Mouse (Mus musculus): ENCODE results near the gene Zfp597. TPM values are rescaled to one million over a fixed set of nuclear protein-coding genes. Genes with fewer than 3 reads are reported as not detected.
A peak's percentile ranks its signal among the peaks of the same experiment; 100 is the strongest.

Gene Zfp597
- total and polyA plus RNA-seq, 3 experiments = 6.9 to 10.1 TPM; not detected in 1

DNA sequence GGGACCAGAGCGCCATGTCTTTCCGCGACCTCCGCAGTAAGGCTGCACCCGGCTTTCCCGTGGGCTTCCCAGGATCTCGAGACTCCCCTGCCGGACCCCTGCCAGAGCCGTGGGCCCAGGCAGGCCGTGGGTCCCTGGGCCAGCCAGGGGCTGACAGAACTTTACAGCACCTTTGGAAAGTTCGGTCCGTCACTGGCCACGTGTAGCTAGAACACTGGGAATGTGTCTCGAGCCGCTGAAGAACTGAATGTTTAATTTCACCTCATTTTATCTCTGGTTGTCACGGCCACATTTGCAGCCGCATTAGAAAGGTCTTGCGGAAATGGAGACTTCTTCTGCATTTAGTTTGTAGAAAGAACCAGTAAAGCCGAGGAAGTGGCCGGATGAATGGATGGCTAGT is 24.8 kb upstream of the Zfp597 start:
- Histone ChIP-seq H3K27ac (ENCODE audit: control insufficient read depth, low read depth, low read length) (peak overlapping the region; percentile 97), H3K9ac (ENCODE audit: control insufficient read depth, low read depth, low read length, poor library complexity, severe bottlenecking) (peak overlapping the region; percentile 87), H3K27me3 (ENCODE audit: control insufficient read depth in 1 of 2, insufficient read depth in 2 of 2, low read length in 2 of 2) (no peaks in the 10 kb centered on the region), H3K4me1 (ENCODE audit: control insufficient read depth in 1 of 2, insufficient read depth in 2 of 2, low read length in 2 of 2) (peaks cover 0 to 3% of the 10 kb centered on the region in 2 experiments; a peak in 1 of 4 replicates), H3K9me3 (replicated peaks; ENCODE audit: insufficient read depth, low read length) (no peaks in the 10 kb centered on the region), H3K79me2 (ENCODE audit: control insufficient read depth, insufficient read depth, low read length, poor library complexity) (peaks cover 13% of the 10 kb centered on the region), H3K36me3 (ENCODE audit: control insufficient read depth in 1 of 2, insufficient read depth in 2 of 2, low read length in 2 of 2) (peaks cover 5 to 10% of the 10 kb centered on the region in 2 experiments), H3K4me3 (ENCODE audit: control insufficient read depth in 1 of 2, insufficient read depth in 1 of 2, low read depth in 2 of 2, low read length in 2 of 2) (peak overlapping the region; percentile 75 to 94)
- DNase-seq (ENCODE audit: low read depth, low spot score) = no peak
- TF ChIP-seq CHD1 (IDR thresholded peaks at IDR 0.05; ENCODE audit: low read depth, low read length) = no peak
- no peak for TF ChIP-seq POLR2AphosphoS5 (IDR thresholded peaks at IDR 0.05; ENCODE audit: borderline replicate concordance, low read depth, low read length)
- no peak for TF ChIP-seq SMC3 (IDR thresholded peaks at IDR 0.05; ENCODE audit: low read depth, low read length)
- no peak for TF ChIP-seq TAL1 (IDR thresholded peaks at IDR 0.05; ENCODE audit: low read length)
- TF ChIP-seq MYB (IDR thresholded peaks at IDR 0.05; ENCODE audit: low read depth, low read length) = no peak
- no peak for TF ChIP-seq POLR2A (IDR thresholded peaks at IDR 0.05; ENCODE audit: control insufficient read depth in 1 of 2, insufficient read depth in 1 of 2, low read depth in 1 of 2, low read length in 2 of 2, poor library complexity in 1 of 2)
- TF ChIP-seq ETS1 (IDR thresholded peaks at IDR 0.05; ENCODE audit: low read depth, low read length) = no peak
- TF ChIP-seq ZMIZ1 (IDR thresholded peaks at IDR 0.05; ENCODE audit: low read depth, low read length) = peak; percentile 4; the same call in 1 of the 2 replicates
- no peak for TF ChIP-seq E2F4 (IDR thresholded peaks at IDR 0.05; ENCODE audit: borderline replicate concordance, low read depth, low read length)
- peak; percentile 83 for TF ChIP-seq MXI1 (IDR thresholded peaks at IDR 0.05; ENCODE audit: low read depth, low read length)

- Histone ChIP-seq H3K4me1 (ENCODE audit: control insufficient read depth in 1 of 2, insufficient read depth in 2 of 2, low read length in 2 of 2) (peaks cover 0 to 3% of the 10 kb centered on the region in 2 experiments; a peak in 1 of 4 replicates), H3K9ac (ENCODE audit: control insufficient read depth, low read depth, low read length, poor library complexity, severe bottlenecking) (peak within 1 kb of the TSS; percentile 87), H3K4me3 (ENCODE audit: control insufficient read depth in 1 of 2, insufficient read depth in 1 of 2, low read depth in 2 of 2, low read length in 2 of 2) (peak within 1 kb of the TSS; percentile 75 to 94), H3K36me3 (ENCODE audit: control insufficient read depth in 1 of 2, insufficient read depth in 2 of 2, low read length in 2 of 2) (peaks cover 5 to 10% of the 10 kb centered on the region in 2 experiments), H3K9me3 (replicated peaks; ENCODE audit: insufficient read depth, low read length) (no peaks in the 10 kb centered on the region), H3K27ac (ENCODE audit: control insufficient read depth, low read depth, low read length) (peak within 1 kb of the TSS; percentile 97), H3K27me3 (ENCODE audit: control insufficient read depth in 1 of 2, insufficient read depth in 2 of 2, low read length in 2 of 2) (no peaks in the 10 kb centered on the region), H3K79me2 (ENCODE audit: control insufficient read depth, insufficient read depth, low read length, poor library complexity) (peaks cover 13% of the 10 kb centered on the region)
- TF ChIP-seq ETS1 (IDR thresholded peaks at IDR 0.05; ENCODE audit: low read depth, low read length) = peak; percentile 24; the same call in 1 of the 2 replicates
- TF ChIP-seq ZC3H11A (IDR thresholded peaks at IDR 0.05; ENCODE audit: low read depth, low read length) = no peak; the same call in 1 of the 2 replicates
- peak; percentile 89 for TF ChIP-seq HCFC1 (IDR thresholded peaks at IDR 0.05; ENCODE audit: low read depth, low read length)
- TF ChIP-seq SMC3 (IDR thresholded peaks at IDR 0.05; ENCODE audit: low read depth, low read length) = peak; percentile 27; the same call in 1 of the 2 replicates
- TF ChIP-seq POLR2A (IDR thresholded peaks at IDR 0.05; ENCODE audit: control insufficient read depth in 1 of 2, insufficient read depth in 1 of 2, low read depth in 1 of 2, low read length in 2 of 2, poor library complexity in 1 of 2) = peak; percentile 46 to 66; a peak in 3 of 4 replicates
- peak; percentile 46; the same call in 1 of the 2 replicates for TF ChIP-seq ZMIZ1 (IDR thresholded peaks at IDR 0.05; ENCODE audit: low read depth, low read length)
- TF ChIP-seq NRF1 (IDR thresholded peaks at IDR 0.05; ENCODE audit: insufficient read depth, low read depth, low read length, poor library complexity, severe bottlenecking) = peak; percentile 77
- no peak for TF ChIP-seq MYB (IDR thresholded peaks at IDR 0.05; ENCODE audit: low read depth, low read length)
- TF ChIP-seq ELF1 (IDR thresholded peaks at IDR 0.05; ENCODE audit: low read depth, low read length) = peak; percentile 74; the same call in 1 of the 2 replicates
- TF ChIP-seq TBP (IDR thresholded peaks at IDR 0.05; ENCODE audit: low read depth, low read length) = peak; percentile 92
- TF ChIP-seq USF2 (IDR thresholded peaks at IDR 0.05; ENCODE audit: borderline replicate concordance in 1 of 2, insufficient read depth in 1 of 2, low read depth in 1 of 2, low read length in 2 of 2) = no peak
- TF ChIP-seq KAT2A (conservative IDR thresholded peaks at IDR 0.05; ENCODE audit: low read depth, low read length) = no peak; the same call in 1 of the 2 replicates
- TF ChIP-seq TCF12 (IDR thresholded peaks at IDR 0.05; ENCODE audit: low read depth, low read length) = 0 out of 2 replicates have a peak, but pooled peaks have one; percentile 53
- TF ChIP-seq CTCF (IDR thresholded peaks at IDR 0.05 in 2 of 3, conservative IDR thresholded peaks at IDR 0.05 in 1 of 3; ENCODE audit: control insufficient read depth in 1 of 3, insufficient read depth in 1 of 3, low read depth in 2 of 3, low read length in 3 of 3, poor library complexity in 1 of 3, severe bottlenecking in 1 of 3) = peak; percentile 61 to 78 (median 62)
- TF ChIP-seq JUND (IDR thresholded peaks at IDR 0.05; ENCODE audit: low read depth, low read length) = no peak
- TF ChIP-seq SIN3A (IDR thresholded peaks at IDR 0.05; ENCODE audit: low read length) = peak; percentile 96
- peak; percentile 84 for TF ChIP-seq MXI1 (IDR thresholded peaks at IDR 0.05; ENCODE audit: low read depth, low read length)
- peak; percentile 76 for TF ChIP-seq MYC (IDR thresholded peaks at IDR 0.05; ENCODE audit: low read depth, low read length)
- peak; percentile 66 for TF ChIP-seq E2F4 (IDR thresholded peaks at IDR 0.05; ENCODE audit: borderline replicate concordance, low read depth, low read length)
- peak; percentile 37 for TF ChIP-seq RAD21 (IDR thresholded peaks at IDR 0.05; ENCODE audit: low read depth, low read length)
- peak; percentile 73; the same call in 1 of the 2 replicates for TF ChIP-seq POLR2AphosphoS2 (IDR thresholded peaks at IDR 0.05; ENCODE audit: low read length)
- TF ChIP-seq NELFE (IDR thresholded peaks at IDR 0.05; ENCODE audit: low read depth, low read length) = peak; percentile 60
- DNase-seq (ENCODE audit: low read depth, low spot score) = peak; percentile 96
These were observed 24.3 kb upstream of the Zfp597 start, which contains the start of the genes 1700037C18Rik and Cluap1 for GRCm38 (mm10) chr16:3908537-3909111. Gene 1700037C18Rik, minus strand, starts transcription at chr16:3908689. Gene Cluap1, plus strand, starts transcription at chr16:3908801.
